ENCODE assay signal across 28 mouse cellular contexts in the genomic region with DNA sequence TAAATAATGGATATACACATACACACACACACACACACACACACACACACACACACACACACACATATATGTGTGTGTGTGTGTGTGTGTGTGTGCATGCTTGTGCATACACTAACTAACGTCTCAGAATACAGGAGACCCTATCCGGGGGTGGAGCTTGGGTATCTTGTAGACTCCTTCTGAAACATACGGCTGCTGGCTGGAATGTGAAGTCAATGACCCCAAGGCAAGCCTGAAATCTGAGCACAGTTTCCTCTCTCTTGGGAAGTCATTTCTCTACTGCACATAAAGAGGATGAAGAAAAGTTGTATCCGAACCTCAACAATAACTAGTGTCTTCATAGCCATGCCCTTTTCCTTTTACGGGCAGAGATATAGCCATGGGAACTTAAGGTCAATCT.
DNase-seq lines count a peak whose midpoint lies in the region; ATAC-seq and TF ChIP-seq lines count a peak whose summit lies in the region.
"Had no signal": no experiment of that assay in that cellular context is flagged by ENCODE, and none has a peak within 500 bp of the region (broad histone marks: within the 10 kb centered on the region; RNA-seq: fewer than 3 reads in every experiment).

No protein-coding gene starts in this region.

- H3K9ac ChIP-seq in kidney, embryonic 16.5 days (replicated peaks; ENCODE audit: low read length), result no peak overlapping the region
- H3K9ac ChIP-seq in neural tube, embryonic 11.5 days (ENCODE audit: low read length), result no peak overlapping the region
- H3K9ac ChIP-seq: forebrain, embryonic 12.5 days; heart, embryonic 15.5 days; hindbrain, embryonic 14.5 days; midbrain, embryonic 15.5 days; neural tube, embryonic 12.5 days had no signal

- no peak for TF ChIP-seq CTCF in cerebellum, adult 2 months (IDR thresholded peaks at IDR 0.05; ENCODE audit: borderline replicate concordance, insufficient read depth, low read depth, low read length)

- no peak overlapping the region for H3K4me2 ChIP-seq in kidney, embryonic 16.5 days (replicated peaks; ENCODE audit: low read depth, low read length)
- H3K4me2 ChIP-seq in neural tube, embryonic 11.5 days (ENCODE audit: low read depth), result no peak overlapping the region
- H3K4me2 ChIP-seq: forebrain, embryonic 12.5 days; heart, embryonic 15.5 days; hindbrain, embryonic 14.5 days; liver, embryonic 11.5 days; midbrain, embryonic 15.5 days; neural tube, embryonic 12.5 days had no signal

- no peaks in the 10 kb centered on the region for H3K27me3 ChIP-seq in kidney, embryonic 16.5 days (ENCODE audit: insufficient read depth, low read length)
- H3K27me3 ChIP-seq in neural tube, embryonic 11.5 days (ENCODE audit: control insufficient read depth, insufficient read depth, low read length), result no peaks in the 10 kb centered on the region
- peaks cover 18% of the 10 kb centered on the region for H3K27me3 ChIP-seq in embryonic facial prominence, embryonic 10.5 days (replicated peaks; ENCODE audit: low read depth, poor library complexity, severe bottlenecking)
- no peaks in the 10 kb centered on the region for H3K27me3 ChIP-seq in cerebellum, adult 2 months (ENCODE audit: control insufficient read depth, insufficient read depth, low read length)
- H3K27me3 ChIP-seq: heart, embryonic 15.5 days; megakaryocyte, embryonic 14.5 days; midbrain, embryonic 15.5 days; neural tube, embryonic 12.5 days had no signal

- WGBS in kidney, embryonic 16.5 days, result 19% methylated on average over 5 of the region's 5 CpGs
- WGBS in neural tube, embryonic 11.5 days, result 49% methylated on average over 5 of the region's 5 CpGs
- WGBS in embryonic facial prominence, embryonic 10.5 days, result 42% methylated on average over 5 of the region's 5 CpGs
- 94% methylated on average over 5 of the region's 5 CpGs for WGBS in cerebellum, adult 2 months

- TF ChIP-seq POLR2A in cerebellum, adult 2 months (IDR thresholded peaks at IDR 0.05; ENCODE audit: borderline replicate concordance, insufficient read depth, low read length), result no peak

- DNase-seq in kidney, postnatal 4 days, result no peak
- DNase-seq in neural tube, embryonic 11.5 days (ENCODE audit: low spot score), result peak; percentile 24
- no peak for DNase-seq in neural tube, embryonic 10.5 days (ENCODE audit: extremely low spot score, low spot score)
- peak; percentile 27 for DNase-seq in embryonic facial prominence, embryonic 10.5 days (ENCODE audit: low spot score)
- no peak for DNase-seq in cerebellum, adult 2 months
- DNase-seq in cerebellum, postnatal 10 days, result no peak
- DNase-seq: adrenal gland, postnatal 10 days; cerebellum, adult 9-10 months; gastrocnemius, postnatal 25 days; heart, adult 11 months; kidney, adult 11 months; layer of hippocampus, postnatal 36 days; left cerebral cortex, postnatal 4 days; lung, postnatal 4 days; thymus, adult 2 months; thymus, postnatal 36 days had no signal

- no peaks in the 10 kb centered on the region for H3K9me3 ChIP-seq in kidney, embryonic 16.5 days (ENCODE audit: low read length)
- H3K9me3 ChIP-seq in neural tube, embryonic 11.5 days (ENCODE audit: control insufficient read depth, low read length), result no peaks in the 10 kb centered on the region
- no peaks in the 10 kb centered on the region for H3K9me3 ChIP-seq in embryonic facial prominence, embryonic 10.5 days
- H3K9me3 ChIP-seq: forebrain, embryonic 12.5 days; heart, embryonic 10.5 days; heart, embryonic 15.5 days; midbrain, embryonic 15.5 days; neural tube, embryonic 12.5 days had no signal

- H3K27ac ChIP-seq in kidney, embryonic 16.5 days (ENCODE audit: low read length), result no peak overlapping the region
- no peak overlapping the region for H3K27ac ChIP-seq in neural tube, embryonic 11.5 days (ENCODE audit: low read depth, low read length)
- H3K27ac ChIP-seq in embryonic facial prominence, embryonic 10.5 days (replicated peaks), result no peak overlapping the region
- no peak overlapping the region for H3K27ac ChIP-seq in cerebellum, adult 2 months (ENCODE audit: insufficient read depth, low read length)
- H3K27ac ChIP-seq: heart, embryonic 10.5 days; heart, embryonic 15.5 days; hindbrain, embryonic 14.5 days; midbrain, embryonic 15.5 days; neural tube, embryonic 12.5 days had no signal

- no peak overlapping the region for H3K4me3 ChIP-seq in kidney, embryonic 16.5 days (ENCODE audit: low read length)
- no peak overlapping the region for H3K4me3 ChIP-seq in neural tube, embryonic 11.5 days (ENCODE audit: low read depth, low read length)
- H3K4me3 ChIP-seq in embryonic facial prominence, embryonic 10.5 days, result no peak overlapping the region
- no peak overlapping the region for H3K4me3 ChIP-seq in cerebellum, adult 2 months (replicated peaks; ENCODE audit: insufficient read depth, low read depth, low read length)
- H3K4me3 ChIP-seq: erythroblast, embryonic 14.5 days; forebrain, embryonic 12.5 days; heart, embryonic 10.5 days; heart, embryonic 15.5 days; megakaryocyte, embryonic 14.5 days; midbrain, embryonic 15.5 days; neural tube, embryonic 12.5 days had no signal

- H3K36me3 ChIP-seq in kidney, embryonic 16.5 days (ENCODE audit: insufficient read depth, low read length), result no peaks in the 10 kb centered on the region
- no peaks in the 10 kb centered on the region for H3K36me3 ChIP-seq in neural tube, embryonic 11.5 days (ENCODE audit: control insufficient read depth, insufficient read depth, low read length)
- no peaks in the 10 kb centered on the region for H3K36me3 ChIP-seq in embryonic facial prominence, embryonic 10.5 days (replicated peaks)
- H3K36me3 ChIP-seq: forebrain, embryonic 12.5 days; heart, embryonic 10.5 days; heart, embryonic 15.5 days; midbrain, embryonic 15.5 days; neural tube, embryonic 12.5 days had no signal

- H3K4me1 ChIP-seq in kidney, embryonic 16.5 days (ENCODE audit: insufficient read depth, low read length), result peaks cover 5% of the 10 kb centered on the region; the same call in 1 of the 2 replicates
- peaks cover 36% of the 10 kb centered on the region for H3K4me1 ChIP-seq in neural tube, embryonic 11.5 days (ENCODE audit: control insufficient read depth, insufficient read depth, low read length)
- H3K4me1 ChIP-seq in embryonic facial prominence, embryonic 10.5 days, result peaks cover 40% of the 10 kb centered on the region
- H3K4me1 ChIP-seq in cerebellum, adult 2 months (ENCODE audit: control insufficient read depth, insufficient read depth, low read length), result peaks cover 9% of the 10 kb centered on the region
- H3K4me1 ChIP-seq: heart, embryonic 15.5 days; megakaryocyte, embryonic 14.5 days had no signal

- 0 out of 2 replicates have a peak, but pooled peaks have one; percentile 6 for ATAC-seq in kidney, embryonic 16.5 days (ENCODE audit: low FRiP score, low TSS enrichment)
- ATAC-seq in neural tube, embryonic 11.5 days (ENCODE audit: insufficient read depth, low FRiP score, low TSS enrichment), result no peak
- ATAC-seq: inflammation-experienced regulatory T-cells, adult 6 months; midbrain, embryonic 15.5 days; Patski had no signal

Comparison
In these comparisons a context has a peak if more than half of its experiments do, and no peak if none do; other contexts are left out.
1. DNase-seq: peak in neural tube, embryonic 11.5 days (single experiment) and embryonic facial prominence, embryonic 10.5 days (single experiment); none in kidney, postnatal 4 days (0 of 2), neural tube, embryonic 10.5 days (single experiment), cerebellum, adult 2 months (0 of 2) and cerebellum, postnatal 10 days (0 of 2).